Mouse (Mus musculus): Measurements from ENCODE around the gene Dhx29. TPM values are rescaled to one million over a fixed set of nuclear protein-coding genes. Genes with fewer than 3 reads are reported as not detected.

The Dhx29 gene
- polyA plus RNA-seq (2017; shearing (Covaris generic)) = 10 to 100 TPM in 2 of 3 experiments, 1 to 10 TPM in 1; 8.8 to 12.4 (median 10.9) TPM

GRCm38 (mm10) chr13:112927287-112928001 lies at the start of gene Dhx29, which contains the start of gene Mtrex:
Gene Dhx29, plus strand, starts transcription at chr13:112927454.
Gene Mtrex, minus strand, starts transcription at chr13:112927398.
- ATAC-seq = peak; percentile 93

GRCm38 (mm10) chr13:112887234-112887633 lies 40.0 kb upstream of the Dhx29 start:
- no peak for ATAC-seq

- ATAC-seq = no peak
These were observed 25.1 kb upstream of the Dhx29 start for GRCm38 (mm10) chr13:112902176-112902575.

DNA sequence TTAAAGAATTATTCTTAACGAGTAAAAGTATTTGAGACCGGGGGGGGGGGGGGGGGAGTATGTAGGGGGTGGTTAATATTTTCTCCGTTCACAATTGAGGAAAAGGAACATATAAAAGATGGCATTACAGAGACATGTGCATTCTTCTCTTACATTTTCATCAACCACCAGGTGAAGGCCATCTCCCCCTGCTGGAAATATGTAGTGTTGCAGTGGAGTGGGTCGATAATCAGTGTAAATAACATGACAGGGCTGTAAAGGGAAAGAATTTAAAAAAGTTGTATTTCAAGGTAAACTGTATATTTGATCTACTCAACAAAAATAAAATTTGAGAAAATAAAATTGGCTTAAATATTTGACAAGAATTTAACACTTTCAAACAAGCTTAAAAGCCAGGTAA lies 17.6 kb upstream of the Dhx29 start:
- peak; percentile 80 for ATAC-seq

GRCm38 (mm10) chr13:112910434-112910833 lies 16.8 kb upstream of the Dhx29 start:
- no peak for ATAC-seq

DNA sequence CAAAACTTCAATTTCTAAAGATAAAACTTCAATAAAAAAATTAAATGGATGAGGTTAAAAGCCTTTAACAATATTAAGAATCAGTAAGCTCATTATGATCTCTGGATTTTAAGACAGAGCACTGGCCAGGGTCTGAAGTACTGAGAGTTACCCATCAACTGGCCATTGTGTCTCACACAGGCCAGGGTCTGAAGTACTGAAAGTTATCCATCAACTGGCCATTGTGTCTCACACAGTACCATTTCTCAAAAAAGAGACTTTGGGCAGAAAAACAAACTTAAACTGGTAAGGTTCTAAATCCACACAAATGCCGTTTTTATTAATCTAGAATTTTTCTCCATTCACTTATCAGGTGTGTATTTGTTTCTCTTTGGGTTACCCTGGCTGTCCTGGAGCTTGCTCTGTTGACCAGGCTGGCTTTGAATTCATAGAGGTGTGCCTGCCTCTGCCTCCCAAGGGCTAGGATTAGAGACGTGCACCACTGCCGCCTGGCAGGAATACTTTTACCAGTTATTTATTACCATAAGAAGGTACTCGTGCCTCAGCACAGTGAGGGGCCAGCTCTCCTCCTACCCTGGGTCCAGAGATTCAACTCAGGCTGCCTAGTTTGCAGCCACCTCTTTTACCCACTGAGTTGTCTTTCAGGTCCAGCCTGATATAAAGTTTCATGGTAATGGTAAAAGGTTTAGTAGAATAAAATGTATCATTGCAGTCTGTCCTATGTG lies 8.0 kb upstream of the Dhx29 start:
- ATAC-seq = no peak

DNA sequence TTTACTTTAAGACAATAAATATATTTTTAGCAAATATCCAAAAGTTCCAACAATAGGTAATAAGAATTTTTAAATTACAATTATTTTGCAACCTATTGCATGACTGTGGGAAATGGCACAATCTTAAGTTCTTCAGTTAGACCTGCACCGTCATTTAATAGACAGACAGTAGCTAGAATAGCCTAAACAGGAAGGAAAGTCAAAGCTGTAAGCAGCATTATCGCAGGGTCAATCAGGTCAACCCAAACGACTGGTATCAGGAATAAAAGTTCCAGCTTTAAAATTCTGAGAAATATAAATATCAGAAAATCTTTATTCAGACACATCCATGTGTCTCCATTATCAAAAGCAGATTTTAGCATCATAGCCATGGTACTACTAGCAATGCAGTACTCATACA lies 6.3 kb upstream of the Dhx29 start:
- ATAC-seq = no peak

- ATAC-seq = no peak
These were observed 2.0 kb upstream of the Dhx29 start for GRCm38 (mm10) chr13:112925266-112925665.

- no peak for ATAC-seq
These were observed 1.3 kb upstream of the Dhx29 start for GRCm38 (mm10) chr13:112925976-112926375.

DNA sequence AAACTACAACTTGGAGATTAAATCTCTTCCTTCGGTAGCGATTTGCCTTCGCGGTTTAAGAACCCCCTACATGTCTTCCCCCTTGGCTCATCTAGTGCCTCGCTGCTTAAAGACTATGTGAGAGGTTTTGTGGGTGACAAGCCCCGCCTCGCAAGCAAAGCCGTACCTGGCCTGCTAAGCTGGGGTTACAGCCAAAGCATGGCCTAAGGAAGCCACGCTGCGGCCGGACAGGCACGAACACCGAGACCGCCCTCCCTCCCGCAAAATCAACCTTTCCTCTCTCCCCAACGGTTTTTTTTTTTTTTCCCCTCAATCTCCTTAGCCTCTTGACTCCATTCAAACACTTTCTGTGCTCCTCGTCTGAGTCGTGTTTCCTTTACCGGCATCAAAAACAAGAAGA lies 458 bp upstream of the Dhx29 start:
- ATAC-seq = no peak

DNA sequence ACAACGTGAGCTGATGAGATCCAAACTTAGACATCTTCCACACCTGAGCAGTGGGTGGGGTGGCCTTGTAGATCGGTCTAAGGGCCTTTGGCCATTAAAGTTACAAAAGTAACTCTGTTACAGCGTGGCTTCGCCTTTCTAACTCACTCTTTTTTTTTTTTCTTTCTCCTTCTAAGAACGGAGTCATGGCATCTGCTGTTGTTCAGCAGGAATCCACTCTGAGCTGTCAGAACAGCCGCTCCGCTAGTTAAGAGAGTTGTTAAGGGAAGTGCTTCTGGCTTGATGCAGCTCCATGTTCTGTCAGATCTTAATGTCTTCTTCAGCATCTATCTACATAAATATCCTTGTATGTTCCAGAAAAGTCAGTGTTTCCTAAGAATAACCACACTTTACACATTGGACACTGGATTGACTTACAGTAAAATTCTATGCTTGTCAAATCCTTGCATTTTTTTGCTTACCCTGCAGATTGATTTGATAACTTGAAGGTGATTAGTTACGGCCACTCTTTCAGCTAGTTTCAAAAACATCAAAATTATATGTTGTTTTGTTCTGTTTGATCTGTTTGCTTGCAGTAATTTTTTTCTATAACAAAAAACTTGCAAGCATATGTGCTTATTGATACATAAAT lies 899 bp downstream of the Dhx29 start:
- no peak for ATAC-seq

GRCm38 (mm10) chr13:112938130-112938529 lies 10.9 kb downstream of the Dhx29 start:
- ATAC-seq = no peak

- no peak for ATAC-seq
These were observed 14.7 kb downstream of the Dhx29 start for GRCm38 (mm10) chr13:112941879-112942330.

DNA sequence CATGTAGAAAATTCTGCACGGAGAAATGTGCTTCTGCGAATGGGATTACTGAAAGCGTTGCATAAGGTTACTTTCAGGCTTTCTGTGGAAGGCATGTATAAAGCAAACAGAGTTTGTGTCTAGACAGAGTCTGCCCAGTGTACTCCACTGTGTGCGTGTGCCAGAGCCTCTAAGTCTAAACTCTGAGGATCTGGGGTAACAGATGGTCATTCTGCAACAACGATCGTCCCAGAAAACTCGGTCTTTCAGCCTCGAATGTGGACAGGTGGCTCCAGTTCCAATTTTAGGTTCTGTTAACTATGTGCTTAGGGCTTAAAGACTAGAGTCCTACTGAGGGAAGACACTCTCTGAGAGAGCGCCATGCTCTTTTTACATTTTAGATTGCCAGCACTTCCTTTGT lies 18.1 kb downstream of the Dhx29 start:
- no peak for ATAC-seq

GRCm38 (mm10) chr13:112945900-112946299 lies 18.6 kb downstream of the Dhx29 start:
- ATAC-seq = no peak

DNA sequence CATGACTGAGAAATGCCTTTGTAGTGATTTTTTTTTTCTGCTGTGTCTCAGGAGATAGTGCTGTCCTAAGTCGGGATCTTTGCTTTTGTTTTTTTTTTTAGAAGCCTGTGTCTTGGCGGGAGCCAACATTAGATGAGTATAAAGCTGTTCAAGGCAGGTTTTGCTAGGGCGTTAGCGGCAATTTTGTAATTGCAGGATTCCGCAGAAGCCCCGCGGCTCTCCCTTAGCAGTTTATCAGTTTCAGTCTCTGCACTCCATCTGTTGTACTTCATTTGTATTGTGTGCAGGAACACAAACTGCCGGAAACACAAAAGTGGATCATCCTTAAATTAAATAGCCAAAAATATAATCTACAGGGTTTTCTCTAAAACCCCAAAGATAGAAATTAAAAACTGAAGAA lies 26.8 kb downstream of the Dhx29 start:
- no peak for ATAC-seq

- no peak for ATAC-seq
These were observed 35.8 kb downstream of the Dhx29 start for GRCm38 (mm10) chr13:112963081-112963480.

- ATAC-seq = no peak
These were observed 37.2 kb downstream of the Dhx29 start for GRCm38 (mm10) chr13:112964421-112964820.

GRCm38 (mm10) chr13:112967267-112967666 lies 40.0 kb downstream of the Dhx29 start:
- ATAC-seq = no peak

GRCm38 (mm10) chr13:112976720-112977119 lies 49.5 kb downstream of the Dhx29 start:
- ATAC-seq = no peak

- no peak for ATAC-seq
These were observed 58.6 kb downstream of the Dhx29 start for GRCm38 (mm10) chr13:112985605-112986450.

DNA sequence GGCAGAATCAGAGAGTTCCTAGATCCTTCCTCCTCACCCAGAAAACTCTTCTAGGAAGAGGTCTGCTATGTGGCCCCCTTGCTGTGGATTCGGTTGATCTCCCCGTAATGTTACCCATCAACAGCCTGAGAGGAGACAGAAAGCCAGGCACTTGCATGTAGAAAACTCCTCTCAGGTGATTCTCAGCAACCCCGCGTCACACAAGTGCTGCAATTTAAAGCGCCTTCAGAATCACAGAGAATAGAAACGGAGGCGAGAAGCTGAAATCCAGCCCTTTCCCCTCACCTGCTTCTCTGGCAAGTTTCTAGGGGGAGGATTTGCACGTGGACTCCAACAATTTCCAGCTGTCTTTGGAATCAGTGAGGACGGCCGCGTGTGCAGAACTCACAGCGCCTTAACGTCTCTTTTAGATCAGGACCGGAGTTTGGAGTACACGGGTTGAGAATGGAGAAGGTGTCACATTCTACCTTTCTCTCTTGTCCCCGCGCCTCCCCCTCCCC lies 59.2 kb downstream of the Dhx29 start:
- ATAC-seq = no peak
